Mouse (Mus musculus): ENCODE measurements around the gene Tinagl1. TPM values are rescaled to one million over a fixed set of nuclear protein-coding genes. Genes with fewer than 3 reads are reported as not detected.
A peak's percentile ranks its signal among the peaks of the same experiment; 100 is the strongest.

The Tinagl1 gene
- polyA plus RNA-seq, 1 experiment from 2014 or later: 123 TPM

- Histone ChIP-seq H3K4me3 (replicated peaks; ENCODE audit: low read depth, low read length) (no peak overlapping the region), H3K27me3 (ENCODE audit: insufficient read depth, low read length) (no peaks in the 10 kb centered on the region), H3K9ac (ENCODE audit: low read depth, low read length) (no peak overlapping the region), H3K9me3 (replicated peaks; ENCODE audit: low read length) (no peaks in the 10 kb centered on the region), H3K27ac (peak overlapping the region; percentile 21; the same call in 1 of the 2 replicates), H3K4me2 (ENCODE audit: low read length) (no peak overlapping the region), H3K36me3 (ENCODE audit: insufficient read depth, low read length) (no peaks in the 10 kb centered on the region), H3K4me1 (replicated peaks; ENCODE audit: insufficient read depth, low read length) (peaks cover 37% of the 10 kb centered on the region)
- no peak for ATAC-seq (replicated peaks; ENCODE audit: low FRiP score, low read depth)
- DNase-seq (ENCODE audit: low spot score): no peak
- TF ChIP-seq CTCF (IDR thresholded peaks at IDR 0.05; ENCODE audit: low read depth): no peak
- 83% methylated on average over 6 of the region's 6 CpGs for WGBS
Measured at GRCm38 (mm10) chr4:130164121-130164520, 10.8 kb downstream of the Tinagl1 start.

GRCm38 (mm10) chr4:130163391-130163861 lies 11.5 kb downstream of the Tinagl1 start:
- peak; percentile 64 for DNase-seq (ENCODE audit: low spot score)
- 7% methylated on average over 20 of the region's 20 CpGs for WGBS

GRCm38 (mm10) chr4:130161349-130161748 lies 13.6 kb downstream of the Tinagl1 start:
- no peaks in the 10 kb centered on the region for H3K27me3 ChIP-seq (ENCODE audit: insufficient read depth, low read length)
- no peak for TF ChIP-seq CTCF (IDR thresholded peaks at IDR 0.05; ENCODE audit: low read depth)
- H3K27ac ChIP-seq: no peak overlapping the region
- WGBS: 46% methylated on average over 4 of the region's 4 CpGs
- no peak overlapping the region for H3K4me3 ChIP-seq (replicated peaks; ENCODE audit: low read depth, low read length)
- no peaks in the 10 kb centered on the region for H3K9me3 ChIP-seq (replicated peaks; ENCODE audit: low read length)
- H3K4me2 ChIP-seq (ENCODE audit: low read length): no peak overlapping the region
- H3K9ac ChIP-seq (ENCODE audit: low read depth, low read length): no peak overlapping the region
- DNase-seq (ENCODE audit: low spot score) (no peak), ATAC-seq (replicated peaks; ENCODE audit: low FRiP score, low read depth) (no peak)
- H3K36me3 ChIP-seq (ENCODE audit: insufficient read depth, low read length): no peaks in the 10 kb centered on the region
- H3K4me1 ChIP-seq (replicated peaks; ENCODE audit: insufficient read depth, low read length): peaks cover 13% of the 10 kb centered on the region

More at GRCm38 (mm10) chr4:130163391-130163861, 11.5 kb downstream of the Tinagl1 start:
- H3K4me3 ChIP-seq (replicated peaks; ENCODE audit: low read depth, low read length): 0 out of 2 replicates have a peak overlapping the region, but pooled peaks have one; percentile 6
- peak overlapping the region; percentile 48 for H3K9ac ChIP-seq (ENCODE audit: low read depth, low read length)
- no peaks in the 10 kb centered on the region for H3K36me3 ChIP-seq (ENCODE audit: insufficient read depth, low read length)
- peak; percentile 55; the same call in 1 of the 2 replicates for ATAC-seq (replicated peaks; ENCODE audit: low FRiP score, low read depth)
- peak overlapping the region; percentile 47 for H3K4me2 ChIP-seq (ENCODE audit: low read length)
- H3K9me3 ChIP-seq (replicated peaks; ENCODE audit: low read length): no peaks in the 10 kb centered on the region
- H3K4me1 ChIP-seq (replicated peaks; ENCODE audit: insufficient read depth, low read length): peaks cover 30% of the 10 kb centered on the region
- TF ChIP-seq CTCF (IDR thresholded peaks at IDR 0.05; ENCODE audit: low read depth): no peak
- H3K27me3 ChIP-seq (ENCODE audit: insufficient read depth, low read length): no peaks in the 10 kb centered on the region
- peak overlapping the region; percentile 67 for H3K27ac ChIP-seq

- Histone ChIP-seq H3K4me3 (replicated peaks; ENCODE audit: low read depth, low read length) (no peak overlapping the region), H3K27me3 (ENCODE audit: insufficient read depth, low read length) (peaks cover 5% of the 10 kb centered on the region), H3K9me3 (replicated peaks; ENCODE audit: low read length) (no peaks in the 10 kb centered on the region), H3K27ac (no peak overlapping the region), H3K36me3 (ENCODE audit: insufficient read depth, low read length) (no peaks in the 10 kb centered on the region), H3K9ac (ENCODE audit: low read depth, low read length) (no peak overlapping the region), H3K4me2 (ENCODE audit: low read length) (no peak overlapping the region), H3K4me1 (replicated peaks; ENCODE audit: insufficient read depth, low read length) (no peaks in the 10 kb centered on the region)
- ATAC-seq (replicated peaks; ENCODE audit: low FRiP score, low read depth) (no peak), DNase-seq (ENCODE audit: low spot score) (no peak)
- TF ChIP-seq CTCF (IDR thresholded peaks at IDR 0.05; ENCODE audit: low read depth): no peak
- 70% methylated on average over 12 of the region's 12 CpGs for WGBS
Measured at GRCm38 (mm10) chr4:130156812-130157371, 18.0 kb downstream of the Tinagl1 start.

- Histone ChIP-seq H3K27me3 (ENCODE audit: insufficient read depth, low read length) (peaks cover 5% of the 10 kb centered on the region), H3K4me3 (replicated peaks; ENCODE audit: low read depth, low read length) (no peak overlapping the region), H3K9ac (ENCODE audit: low read depth, low read length) (no peak overlapping the region), H3K9me3 (replicated peaks; ENCODE audit: low read length) (no peaks in the 10 kb centered on the region), H3K36me3 (ENCODE audit: insufficient read depth, low read length) (no peaks in the 10 kb centered on the region), H3K4me2 (ENCODE audit: low read length) (no peak overlapping the region), H3K27ac (no peak overlapping the region), H3K4me1 (replicated peaks; ENCODE audit: insufficient read depth, low read length) (no peaks in the 10 kb centered on the region)
- TF ChIP-seq CTCF (IDR thresholded peaks at IDR 0.05; ENCODE audit: low read depth): no peak
- WGBS: 66% methylated on average over 3 of the region's 3 CpGs
- ATAC-seq (replicated peaks; ENCODE audit: low FRiP score, low read depth) (no peak), DNase-seq (ENCODE audit: low spot score) (no peak)
Measured at GRCm38 (mm10) chr4:130154250-130154649, 20.7 kb downstream of the Tinagl1 start.

GRCm38 (mm10) chr4:130148405-130148804 lies 26.5 kb downstream of the Tinagl1 start:
- Histone ChIP-seq H3K9ac (ENCODE audit: low read depth, low read length) (no peak overlapping the region), H3K4me3 (replicated peaks; ENCODE audit: low read depth, low read length) (no peak overlapping the region), H3K27me3 (ENCODE audit: insufficient read depth, low read length) (peaks cover 5% of the 10 kb centered on the region), H3K27ac (no peak overlapping the region), H3K9me3 (replicated peaks; ENCODE audit: low read length) (no peaks in the 10 kb centered on the region), H3K4me2 (ENCODE audit: low read length) (no peak overlapping the region), H3K4me1 (replicated peaks; ENCODE audit: insufficient read depth, low read length) (no peaks in the 10 kb centered on the region), H3K36me3 (ENCODE audit: insufficient read depth, low read length) (no peaks in the 10 kb centered on the region)
- no peak for DNase-seq (ENCODE audit: low spot score)
- no peak for TF ChIP-seq CTCF (IDR thresholded peaks at IDR 0.05; ENCODE audit: low read depth)
- ATAC-seq (replicated peaks; ENCODE audit: low FRiP score, low read depth): no peak
- WGBS: 50% methylated on average over 10 of the region's 10 CpGs
